Comparison of ENCODE assay signal across 8 mouse cellular contexts in the genomic region with DNA sequence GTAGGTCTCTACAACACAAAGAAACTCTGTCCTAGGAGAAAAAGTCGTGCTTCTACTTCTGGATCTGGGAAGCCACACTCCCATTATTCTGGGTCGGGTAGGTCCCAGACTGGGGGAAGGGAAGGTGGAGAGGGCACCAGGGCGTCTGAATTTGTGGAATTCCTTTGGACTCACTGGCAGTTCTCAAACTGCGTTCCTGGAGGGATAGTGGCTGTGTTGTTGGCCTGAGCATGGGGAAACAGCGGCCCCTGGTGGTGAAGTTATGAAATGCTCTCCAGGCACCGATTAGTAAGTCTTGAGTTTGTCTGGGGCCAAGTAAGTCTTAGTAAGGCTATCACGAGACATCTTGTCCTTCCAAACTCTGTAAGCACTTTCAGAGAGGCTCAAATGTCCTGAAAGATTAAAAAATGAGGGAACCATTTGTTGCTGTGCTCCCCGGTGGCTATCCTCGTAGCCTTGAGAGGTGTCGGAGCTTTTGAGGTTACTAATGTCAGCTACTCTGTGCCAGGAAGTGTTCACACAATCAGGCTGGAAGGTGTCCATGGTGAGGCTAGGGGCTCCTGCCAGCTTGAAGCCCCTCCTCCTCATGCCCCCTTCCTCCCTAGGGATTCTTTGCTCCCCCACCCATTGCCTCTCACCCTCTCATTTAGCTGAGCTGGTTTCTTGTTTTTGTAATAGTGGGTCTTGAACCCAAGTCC. TPM values are rescaled to one million over a fixed set of nuclear protein-coding genes. Genes with fewer than 3 reads are reported as not detected.
A peak's percentile ranks its signal among the peaks of the same experiment; 100 is the strongest.
DNase-seq lines count a peak whose midpoint lies in the region; ATAC-seq lines count a peak whose summit lies in the region.

No protein-coding gene starts in this region.

- peak; percentile 69 for DNase-seq in WW6 (ENCODE audit: low read depth, low spot score)
- DNase-seq in cerebellum, postnatal 25 days, result peak; percentile 92
- DNase-seq in frontal cortex, postnatal 25 days (ENCODE audit: low spot score in 2 of 2), result peak; percentile 87 to 90
- peak; percentile 71 for DNase-seq in left cerebral cortex, adult 11 months (ENCODE audit: low spot score)
- DNase-seq in right cerebral cortex, adult 2 months (ENCODE audit: low spot score in 2 of 2), result peak; percentile 91 to 94
- DNase-seq in urinary bladder, postnatal 10 days (ENCODE audit: low spot score), result peak; percentile 72

- no peak overlapping the region for H3K4me3 ChIP-seq in hindbrain, embryonic 16.5 days (ENCODE audit: low read length)

- no peak overlapping the region for H3K9ac ChIP-seq in hindbrain, embryonic 16.5 days (ENCODE audit: low read depth, low read length)

- no peaks in the 10 kb centered on the region for H3K9me3 ChIP-seq in hindbrain, embryonic 16.5 days (ENCODE audit: control insufficient read depth, low read length)

- no peaks in the 10 kb centered on the region for H3K36me3 ChIP-seq in hindbrain, embryonic 16.5 days (ENCODE audit: control insufficient read depth, insufficient read depth, low read length)

- H3K27ac ChIP-seq in hindbrain, embryonic 16.5 days (ENCODE audit: low read depth, low read length), result no peak overlapping the region

- no peak overlapping the region for H3K4me2 ChIP-seq in hindbrain, embryonic 16.5 days (ENCODE audit: low read length)

- no peaks in the 10 kb centered on the region for H3K27me3 ChIP-seq in hindbrain, embryonic 16.5 days (replicated peaks; ENCODE audit: control insufficient read depth, insufficient read depth, low read length)

- no peaks in the 10 kb centered on the region; the same call in 1 of the 2 replicates for H3K4me1 ChIP-seq in hindbrain, embryonic 16.5 days (ENCODE audit: control insufficient read depth, insufficient read depth, low read depth, low read length)

- WGBS in hindbrain, embryonic 16.5 days, result 13% methylated on average over 10 of the region's 10 CpGs

- peak; percentile 81 for ATAC-seq in hindbrain, embryonic 16.5 days
- peak; percentile 88 for ATAC-seq in megakaryocyte progenitor cell, adult 5-6 weeks (replicated peaks; ENCODE audit: poor library complexity)

RNA-seq across cellular contexts. Expression of a gene that starts 50.2 kb away (rescaled TPM):
- 8.9 and 9.9 TPM in 2 replicates for polyA plus RNA-seq in hindbrain, embryonic 16.5 days (2015; fragmentation: Nextera tagmentation; extraction: Ambion mirVana)
- total RNA-seq in megakaryocyte progenitor cell, adult 5-6 weeks (2015), result 1.3 and 1.6 TPM in 2 replicates
- 0.54 and 2.8 TPM in 2 replicates for total RNA-seq in megakaryocyte progenitor cell, adult 5-6 weeks (2017)
